Comparison of ENCODE assay signal across 8 mouse cellular contexts in genomic region chr8:84208381-84209380, GRCm38 (mm10). TPM values are rescaled to one million over a fixed set of nuclear protein-coding genes. Genes with fewer than 3 reads are reported as not detected.
DNase-seq lines count a peak whose midpoint lies in the region; ATAC-seq lines count a peak whose summit lies in the region.

No protein-coding gene starts in this region.

- H3K9ac ChIP-seq in heart, embryonic 14.5 days (ENCODE audit: low read length): peak overlapping the region; percentile 56
- H3K9ac ChIP-seq in intestine, embryonic 15.5 days: no peak overlapping the region
- no peak overlapping the region for H3K9ac ChIP-seq in midbrain, embryonic 15.5 days

- H3K4me2 ChIP-seq in heart, embryonic 14.5 days (ENCODE audit: low read length): peak overlapping the region; percentile 23; the same call in 1 of the 2 replicates
- H3K4me2 ChIP-seq in intestine, embryonic 15.5 days (replicated peaks): no peak overlapping the region
- no peak overlapping the region for H3K4me2 ChIP-seq in midbrain, embryonic 15.5 days

- intact Hi-C loops in heart, postnatal 36 days (cut with DNase I): loop anchor here (10.0 kb wide), 1 partner anchor 464 kb away; the partner anchor contains the start of gene Adgre5

- H3K4me1 ChIP-seq in heart, embryonic 14.5 days (ENCODE audit: control insufficient read depth in 2 of 2, insufficient read depth in 2 of 2, low read length in 2 of 2): peaks cover 4 to 26% of the 10 kb centered on the region in 2 experiments; a peak in 3 of 4 replicates
- peaks cover 12% of the 10 kb centered on the region for H3K4me1 ChIP-seq in brown adipose tissue, adult 24 weeks (ENCODE audit: control insufficient read depth, insufficient read depth, insufficient read length, low read length)
- H3K4me1 ChIP-seq in intestine, embryonic 15.5 days (replicated peaks): peaks cover 22% of the 10 kb centered on the region
- peaks cover 31% of the 10 kb centered on the region for H3K4me1 ChIP-seq in midbrain, embryonic 15.5 days

- 68% methylated on average over 17 of the region's 17 CpGs for WGBS in heart, embryonic 14.5 days
- WGBS in intestine, embryonic 15.5 days: 63% methylated on average over 17 of the region's 17 CpGs
- 32% methylated on average over 17 of the region's 17 CpGs for WGBS in midbrain, embryonic 15.5 days

- no peak overlapping the region for H3K4me3 ChIP-seq in heart, embryonic 14.5 days (ENCODE audit: control insufficient read depth in 1 of 2, insufficient read depth in 1 of 2, low read depth in 1 of 2, low read length in 2 of 2)
- H3K4me3 ChIP-seq in brown adipose tissue, adult 24 weeks (ENCODE audit: insufficient read depth, low read depth, low read length): no peak overlapping the region
- H3K4me3 ChIP-seq in intestine, embryonic 15.5 days (replicated peaks): no peak overlapping the region
- H3K4me3 ChIP-seq in midbrain, embryonic 15.5 days: no peak overlapping the region

- peak overlapping the region; percentile 64 to 79; a peak in 3 of 4 replicates for H3K27ac ChIP-seq in heart, embryonic 14.5 days (replicated peaks in 1 of 2; ENCODE audit: control insufficient read depth in 1 of 2, insufficient read depth in 1 of 2, low read depth in 2 of 2, low read length in 2 of 2)
- peak overlapping the region; percentile 92 for H3K27ac ChIP-seq in brown adipose tissue, adult 24 weeks (replicated peaks; ENCODE audit: low read depth, low read length)
- H3K27ac ChIP-seq in intestine, embryonic 15.5 days: peak overlapping the region; percentile 48; the same call in 1 of the 2 replicates
- H3K27ac ChIP-seq in midbrain, embryonic 15.5 days: peak overlapping the region; percentile 23

- no peaks in the 10 kb centered on the region for H3K27me3 ChIP-seq in heart, embryonic 14.5 days (ENCODE audit: control insufficient read depth, insufficient read depth, low read length)
- no peaks in the 10 kb centered on the region for H3K27me3 ChIP-seq in intestine, embryonic 15.5 days (replicated peaks)
- H3K27me3 ChIP-seq in midbrain, embryonic 15.5 days (replicated peaks): no peaks in the 10 kb centered on the region

- no peaks in the 10 kb centered on the region for H3K9me3 ChIP-seq in heart, embryonic 14.5 days (ENCODE audit: control insufficient read depth, low read length)
- H3K9me3 ChIP-seq in intestine, embryonic 15.5 days: no peaks in the 10 kb centered on the region
- no peaks in the 10 kb centered on the region for H3K9me3 ChIP-seq in midbrain, embryonic 15.5 days

- no peak for ATAC-seq in heart, embryonic 14.5 days (ENCODE audit: insufficient number of reproducible peaks, insufficient read depth, low FRiP score, low read depth)
- no peak for ATAC-seq in intestine, embryonic 15.5 days
- 0 out of 2 replicates have a peak, but pooled peaks have one; percentile 12 for ATAC-seq in midbrain, embryonic 15.5 days (replicated peaks)

- peaks cover 82% of the 10 kb centered on the region for H3K36me3 ChIP-seq in heart, embryonic 14.5 days (ENCODE audit: control insufficient read depth, insufficient read depth, low read length)
- H3K36me3 ChIP-seq in intestine, embryonic 15.5 days: peaks cover 23% of the 10 kb centered on the region; the same call in 1 of the 2 replicates
- peaks cover 27% of the 10 kb centered on the region; the same call in 1 of the 2 replicates for H3K36me3 ChIP-seq in midbrain, embryonic 15.5 days (replicated peaks)

- DNase-seq in heart, postnatal 36 days: no peak
- DNase-seq in MN1 (ENCODE audit: low spot score) (no peak), adipocyte (ENCODE audit: low spot score) (no peak)
- DNase-seq in embryo, embryonic 10.5 days (ENCODE audit: low spot score): no peak

RNA-seq across cellular contexts. Expression of gene Nanos3, which starts 23.7 kb away (rescaled TPM):
- polyA plus RNA-seq in heart, embryonic 14.5 days (2014; fragmentation: Nextera tagmentation; extraction: Ambion mirVana): 2.4 and 3.8 TPM in 2 replicates
- total RNA-seq in heart, postnatal 36 days (2021): under 1 TPM; 0.80 to 0.95 TPM
- not detected in 2 replicates for polyA plus RNA-seq in brown adipose tissue, adult 24 weeks (2012; ENCODE audit: insufficient read depth, insufficient read length, missing spikeins)
- 2.5 and 2.9 TPM in 2 replicates for polyA plus RNA-seq in intestine, embryonic 15.5 days (2015; fragmentation: Nextera tagmentation; extraction: Ambion mirVana)
- polyA plus RNA-seq in midbrain, embryonic 15.5 days (2015; fragmentation: Nextera tagmentation; extraction: Ambion mirVana): 8.1 and 8.5 TPM in 2 replicates

RNA-seq across cellular contexts. Expression of gene Zswim4, which starts 28.2 kb away (rescaled TPM):
- polyA plus RNA-seq in heart, embryonic 14.5 days (2014; fragmentation: Nextera tagmentation; extraction: Ambion mirVana): 6.7 and 7.3 TPM in 2 replicates
- 10 to 100 TPM in 1 of 2 experiments, 1 to 10 TPM in 1; 9.5 to 11.0 TPM for total RNA-seq in heart, postnatal 36 days (2021)
- polyA plus RNA-seq in brown adipose tissue, adult 24 weeks (2012; ENCODE audit: insufficient read depth, insufficient read length, missing spikeins): 2.7 and 2.8 TPM in 2 replicates
- polyA plus RNA-seq in intestine, embryonic 15.5 days (2015; fragmentation: Nextera tagmentation; extraction: Ambion mirVana): 9.0 TPM in 2 replicates
- polyA plus RNA-seq in midbrain, embryonic 15.5 days (2015; fragmentation: Nextera tagmentation; extraction: Ambion mirVana): 33.2 and 33.3 TPM in 2 replicates

RNA-seq across cellular contexts. Expression of gene D8Ertd738e, which starts 40.8 kb away (rescaled TPM):
- polyA plus RNA-seq in heart, embryonic 14.5 days (2014; fragmentation: Nextera tagmentation; extraction: Ambion mirVana): 359 and 400 TPM in 2 replicates
- total RNA-seq in heart, postnatal 36 days (2021): 100 to 1,000 TPM; 231 to 232 TPM
- polyA plus RNA-seq in brown adipose tissue, adult 24 weeks (2012; ENCODE audit: insufficient read depth, insufficient read length, missing spikeins): 245 and 259 TPM in 2 replicates
- 292 and 312 TPM in 2 replicates for polyA plus RNA-seq in intestine, embryonic 15.5 days (2015; fragmentation: Nextera tagmentation; extraction: Ambion mirVana)
- 225 and 244 TPM in 2 replicates for polyA plus RNA-seq in midbrain, embryonic 15.5 days (2015; fragmentation: Nextera tagmentation; extraction: Ambion mirVana)

RNA-seq across cellular contexts. Expression of gene Mri1, which starts 48.4 kb away (rescaled TPM):
- polyA plus RNA-seq in heart, embryonic 14.5 days (2014; fragmentation: Nextera tagmentation; extraction: Ambion mirVana): 45.4 and 48.3 TPM in 2 replicates
- 10 to 100 TPM; 10.1 to 12.3 TPM for total RNA-seq in heart, postnatal 36 days (2021)
- 12.9 and 13.0 TPM in 2 replicates for polyA plus RNA-seq in brown adipose tissue, adult 24 weeks (2012; ENCODE audit: insufficient read depth, insufficient read length, missing spikeins)
- polyA plus RNA-seq in intestine, embryonic 15.5 days (2015; fragmentation: Nextera tagmentation; extraction: Ambion mirVana): 72.4 and 77.5 TPM in 2 replicates
- 49.4 and 50.9 TPM in 2 replicates for polyA plus RNA-seq in midbrain, embryonic 15.5 days (2015; fragmentation: Nextera tagmentation; extraction: Ambion mirVana)

Comparison
In these comparisons a context has a peak if more than half of its experiments do, and no peak if none do; other contexts are left out.
1. H3K27ac ChIP-seq: peak in every context shown above with its lines; median percentile 92 in brown adipose tissue, adult 24 weeks; 72 in heart, embryonic 14.5 days; 48 in intestine, embryonic 15.5 days; 23 in midbrain, embryonic 15.5 days.